Mouse (Mus musculus): ENCODE data around the gene Gsap. TPM values are rescaled to one million over a fixed set of nuclear protein-coding genes. Genes with fewer than 3 reads are reported as not detected.
"Not testable (repeated sequence)": the region's sequence is repeated elsewhere in the genome, so short reads cannot be mapped to it uniquely, and the experiment has no call there.

The Gsap gene
- total RNA-seq, 2 experiments from 2014 or later = 4.1 to 19.2 TPM

DNA sequence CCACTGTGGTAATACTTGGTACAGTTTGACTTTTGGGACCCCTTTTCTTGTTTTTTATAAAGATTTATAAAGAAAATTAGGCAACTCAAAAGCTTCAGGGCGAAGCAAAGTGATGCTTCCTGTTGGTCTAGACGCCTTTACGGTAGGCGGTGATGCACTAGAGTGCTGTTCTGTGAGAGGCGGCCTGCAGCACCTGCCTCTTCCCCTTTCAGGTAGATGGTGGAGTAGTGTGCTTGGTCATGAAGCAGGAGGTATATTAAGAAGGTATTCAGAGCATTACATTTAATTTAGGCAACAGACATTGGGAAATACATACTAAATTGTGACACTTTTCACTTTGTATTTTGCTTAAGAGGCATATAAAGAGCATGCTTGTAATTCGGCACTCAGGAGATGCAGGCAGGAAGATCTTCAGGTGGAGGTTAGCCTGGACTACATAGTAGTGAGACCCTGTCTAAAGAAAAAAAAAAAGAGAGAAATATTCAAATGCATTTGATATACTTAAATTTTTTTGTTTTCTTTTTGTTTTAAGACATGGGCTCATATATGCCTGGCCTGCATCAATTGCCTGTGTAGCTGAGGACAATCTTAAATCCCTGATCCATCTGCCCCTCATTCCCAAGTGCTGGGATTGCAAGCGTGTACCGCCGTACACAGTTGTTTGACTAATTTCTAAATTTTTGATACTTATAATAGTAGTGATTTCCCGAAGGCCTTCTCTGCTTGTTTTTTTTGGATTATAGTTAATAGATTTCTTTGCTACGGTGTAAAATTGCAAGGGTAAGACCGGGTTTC is 68.9 kb downstream of the Gsap start:
- no peak for ATAC-seq (replicated peaks; ENCODE audit: low FRiP score, poor library complexity, severe bottlenecking)

DNA sequence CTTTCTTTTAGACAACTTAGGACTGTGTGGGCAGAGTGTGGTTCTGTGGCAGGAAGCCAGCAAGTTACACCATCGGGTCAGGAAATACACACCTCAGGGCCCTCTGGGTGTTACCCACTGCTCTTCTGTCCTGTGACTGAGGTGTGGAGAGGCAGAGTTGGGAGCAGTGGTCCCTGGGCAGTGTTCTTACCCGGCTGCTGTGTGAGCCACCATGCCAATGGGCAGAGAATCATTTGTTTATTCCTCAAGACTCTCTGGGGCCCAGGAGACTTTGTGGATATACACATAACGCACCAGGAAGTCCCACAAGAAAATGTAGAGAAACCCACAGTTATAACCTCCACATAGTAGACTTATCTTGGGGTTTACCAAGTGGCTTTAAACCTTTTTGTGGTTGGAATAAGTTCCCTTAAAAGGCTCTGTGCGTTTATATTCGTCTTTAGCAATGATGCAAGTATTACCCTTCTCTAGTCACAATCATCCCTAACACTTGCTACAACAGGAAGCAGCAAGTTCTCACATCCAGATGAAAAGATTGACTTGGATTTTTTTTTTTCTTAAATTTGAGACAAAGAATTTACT is 69.6 kb downstream of the Gsap start:
- ATAC-seq (replicated peaks; ENCODE audit: low FRiP score, poor library complexity, severe bottlenecking) = no peak

GRCm38 (mm10) chr5:21257126-21257525 is 71.1 kb downstream of the Gsap start:
- ATAC-seq (replicated peaks; ENCODE audit: low FRiP score, poor library complexity, severe bottlenecking) = no peak

GRCm38 (mm10) chr5:21257806-21258205 is 71.8 kb downstream of the Gsap start:
- no peak for ATAC-seq (replicated peaks; ENCODE audit: low FRiP score, poor library complexity, severe bottlenecking)

DNA sequence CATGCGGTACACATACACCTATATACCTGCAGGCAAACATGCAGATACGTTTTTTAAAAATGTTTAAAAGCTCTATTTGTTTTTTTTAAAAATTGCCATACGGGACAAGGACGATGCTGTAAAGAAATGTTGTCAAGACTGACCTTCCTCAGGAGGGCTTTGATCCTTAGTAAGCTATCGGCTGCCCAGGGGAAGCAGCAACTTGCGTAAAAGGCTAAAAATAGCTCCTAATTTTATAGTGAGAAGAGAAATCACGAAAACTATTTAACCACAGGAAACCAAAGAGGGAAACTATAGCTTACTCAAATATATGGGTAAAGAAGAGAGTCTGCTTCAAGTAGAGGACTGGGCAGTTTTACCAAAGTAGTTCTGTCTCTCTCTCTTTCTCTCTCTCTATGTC is 74.7 kb downstream of the Gsap start:
- no peak for ATAC-seq (replicated peaks; ENCODE audit: low FRiP score, poor library complexity, severe bottlenecking)

DNA sequence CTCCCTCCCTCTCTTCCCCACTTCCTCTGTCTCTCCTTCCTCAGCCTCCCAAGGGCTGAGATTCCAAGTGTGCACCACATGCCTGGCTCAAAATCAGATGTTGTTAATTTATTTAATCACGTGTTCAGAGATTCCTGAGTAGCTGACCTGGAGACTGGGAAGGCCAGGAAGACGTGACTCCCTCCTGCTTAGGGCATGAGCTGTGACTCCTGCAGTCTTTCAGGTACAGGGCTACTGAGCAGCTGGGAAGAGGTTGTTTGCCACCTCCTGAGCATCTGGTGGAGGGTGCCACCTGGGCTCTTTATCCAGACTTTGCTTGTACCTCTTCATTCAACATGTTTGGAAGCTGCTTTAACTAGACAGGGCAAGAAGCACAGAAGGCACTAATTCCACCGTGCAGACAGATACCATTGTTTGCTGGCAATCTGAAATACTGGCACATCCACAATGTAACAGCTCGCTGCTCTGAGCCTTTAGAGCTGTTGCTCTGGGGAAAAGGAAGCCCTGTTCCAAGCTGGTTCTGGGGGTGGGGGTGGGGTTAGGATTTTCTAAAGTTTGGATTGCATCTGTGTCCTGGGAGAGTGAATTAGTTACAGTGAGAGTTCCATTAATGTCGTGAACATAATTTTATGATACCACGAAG is 75.3 kb downstream of the Gsap start:
- no peak for ATAC-seq (replicated peaks; ENCODE audit: low FRiP score, poor library complexity, severe bottlenecking)

DNA sequence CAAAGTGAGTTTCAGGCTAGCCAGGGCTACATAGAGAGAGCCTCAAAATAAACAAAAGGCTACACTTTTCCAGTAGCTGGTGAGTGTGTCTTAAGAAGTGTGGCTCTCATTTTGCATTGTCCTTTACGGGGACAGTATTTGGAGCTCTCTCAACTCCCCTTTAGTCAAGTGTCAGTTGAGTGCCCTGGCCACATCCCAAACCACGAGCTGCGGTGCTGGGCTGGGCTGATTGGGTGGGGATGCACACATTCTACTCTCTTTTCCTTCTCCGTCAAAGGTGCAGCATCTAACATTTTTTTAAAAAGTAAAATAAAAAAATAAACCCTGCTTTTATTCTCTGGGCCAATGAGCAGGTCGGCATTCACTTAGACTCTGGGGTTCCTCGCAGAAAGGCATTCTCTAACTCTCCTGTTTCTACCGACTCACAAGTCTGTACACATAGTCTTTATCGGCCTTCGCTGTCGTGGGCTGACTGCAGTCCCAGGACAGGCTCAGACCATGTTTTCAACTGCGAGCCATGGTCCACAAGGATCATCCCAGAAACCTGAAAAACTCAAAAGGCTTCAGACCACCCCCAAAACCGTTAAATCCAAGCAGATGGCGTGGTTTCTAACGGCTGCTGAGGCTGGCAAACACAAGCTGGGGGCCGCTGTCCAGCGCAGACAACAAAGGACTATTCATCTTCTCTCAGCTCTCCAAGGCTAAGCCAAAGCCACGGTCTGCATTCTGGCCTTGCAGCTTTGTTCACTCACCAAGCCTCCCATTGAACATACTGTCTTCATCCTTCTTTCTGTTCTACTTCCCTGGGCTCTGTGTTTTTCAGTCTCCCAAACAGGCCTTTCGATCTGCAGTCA is 77.4 kb downstream of the Gsap start:
- no peak for ATAC-seq (replicated peaks; ENCODE audit: low FRiP score, poor library complexity, severe bottlenecking)

DNA sequence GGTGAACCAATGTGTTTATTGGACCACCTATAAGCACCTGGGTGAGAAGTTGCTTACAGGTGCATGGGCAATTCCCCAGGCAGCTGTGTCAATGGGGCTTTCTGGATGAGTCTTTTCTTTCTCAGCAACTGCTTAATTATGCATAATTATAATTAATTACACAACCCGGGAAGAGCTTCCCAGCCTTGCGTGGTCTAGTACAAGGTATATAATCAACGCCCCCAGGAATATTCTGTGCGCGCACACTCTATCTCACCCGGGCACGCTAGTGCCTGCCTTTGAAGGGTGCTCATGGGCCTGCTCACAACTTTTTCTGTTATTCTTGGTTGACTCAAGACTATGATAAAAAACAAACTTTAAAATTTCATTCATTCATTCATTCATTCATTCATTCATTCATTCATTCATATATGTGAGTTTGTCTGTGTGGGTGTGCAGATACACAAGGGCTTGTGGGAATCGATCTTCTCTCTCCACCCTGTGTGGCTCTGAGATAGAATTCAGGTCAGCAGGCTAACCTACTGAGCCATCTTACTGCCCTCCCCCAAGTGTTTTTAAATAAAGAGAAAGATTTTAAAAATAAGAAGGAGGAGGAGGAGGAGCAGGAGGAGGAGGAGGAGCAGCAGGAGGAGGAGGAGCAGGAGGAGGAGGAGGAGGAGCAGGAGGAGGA is 78.4 kb downstream of the Gsap start:
- ATAC-seq (replicated peaks; ENCODE audit: low FRiP score, poor library complexity, severe bottlenecking) = no peak

DNA sequence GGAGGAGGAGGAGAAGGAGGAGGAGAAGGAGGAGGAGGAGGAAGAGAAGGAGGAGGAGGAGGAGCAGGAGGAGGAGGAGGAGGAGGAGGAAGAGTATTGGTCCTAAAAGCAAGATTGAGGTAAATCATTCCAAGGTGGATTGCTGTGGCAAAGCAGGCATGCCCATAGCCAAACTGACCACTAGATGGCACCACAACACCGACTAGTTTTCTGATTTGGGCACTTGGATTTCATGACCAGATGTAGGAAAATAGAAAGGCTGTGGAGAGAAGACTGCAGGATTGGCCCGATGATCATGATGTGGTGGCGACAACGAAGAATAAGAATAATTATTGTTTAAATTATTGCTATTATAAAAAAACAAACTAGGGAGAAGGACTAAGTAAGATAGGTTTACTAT is 79.0 kb downstream of the Gsap start:
- ATAC-seq (replicated peaks; ENCODE audit: low FRiP score, poor library complexity, severe bottlenecking) = no peak

- ATAC-seq (replicated peaks; ENCODE audit: low FRiP score, poor library complexity, severe bottlenecking) = no peak
Observed at GRCm38 (mm10) chr5:21267090-21267489, 81.0 kb downstream of the Gsap start.

GRCm38 (mm10) chr5:21269446-21269845 is 83.4 kb downstream of the Gsap start:
- ATAC-seq (replicated peaks; ENCODE audit: low FRiP score, poor library complexity, severe bottlenecking) = no peak

DNA sequence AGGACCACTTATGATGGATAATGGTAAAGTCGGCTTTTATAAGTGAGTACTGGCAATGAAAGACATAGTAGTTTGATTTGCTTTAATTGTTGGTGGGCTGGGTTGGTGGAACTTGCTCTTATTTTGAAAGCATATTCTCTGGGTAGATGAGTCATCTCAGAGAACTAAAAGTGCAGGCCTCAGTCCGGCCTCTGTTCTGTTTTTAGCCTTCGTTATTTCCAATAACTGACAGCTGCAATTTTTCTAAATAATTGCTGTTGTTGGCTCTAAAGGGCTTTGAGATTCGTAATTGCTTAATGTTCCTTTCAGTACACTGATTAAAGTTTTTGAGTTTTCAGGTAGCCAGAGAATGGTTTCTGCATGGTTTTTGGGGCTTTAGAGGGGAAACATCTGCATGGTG is 84.7 kb downstream of the Gsap start:
- no peak for ATAC-seq (replicated peaks; ENCODE audit: low FRiP score, poor library complexity, severe bottlenecking)

DNA sequence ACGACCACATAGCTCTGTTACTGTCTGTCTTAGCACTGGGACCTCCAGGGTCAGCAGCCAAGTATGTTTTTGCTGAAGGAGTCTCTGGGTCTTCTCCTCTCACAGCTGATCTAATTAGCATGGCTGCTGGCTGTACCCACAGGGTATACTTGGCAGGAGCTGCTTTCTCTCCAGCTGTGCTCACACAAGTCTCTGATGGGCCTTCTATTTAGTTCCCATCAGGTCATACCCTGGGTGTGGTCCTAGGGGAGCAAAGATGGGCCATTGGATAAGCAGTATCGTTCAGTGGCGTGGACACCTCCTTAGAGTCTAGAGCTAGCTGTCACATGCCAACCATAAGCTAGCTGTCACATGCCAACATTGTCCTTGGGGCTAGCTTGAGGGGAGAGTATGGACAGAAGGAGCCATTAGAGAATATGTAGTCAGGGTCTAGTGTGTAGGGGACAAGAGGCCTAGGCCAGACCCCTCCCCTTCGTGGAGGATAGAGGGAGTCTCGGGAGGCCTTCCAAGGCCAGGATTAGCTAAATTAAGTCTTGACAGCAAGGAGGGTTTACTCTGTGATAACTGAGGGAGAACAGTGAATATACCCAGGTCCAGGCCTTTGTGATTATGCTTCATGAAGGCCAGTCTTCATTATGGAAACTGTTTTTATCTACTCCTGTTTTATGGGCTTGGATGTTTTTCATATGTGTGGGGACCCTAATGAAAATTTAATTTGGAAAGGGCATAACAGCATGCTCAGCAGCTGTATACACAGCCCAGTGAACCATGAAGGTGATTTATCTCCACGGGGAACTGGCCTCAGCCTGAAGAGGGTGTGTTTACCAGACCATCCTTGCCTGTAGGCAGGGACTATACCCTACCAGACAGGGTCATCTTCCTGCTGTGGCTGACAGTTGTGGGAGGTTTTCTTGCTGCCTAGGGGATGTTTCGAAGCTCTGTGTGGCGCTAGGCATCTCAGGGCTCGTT is 85.6 kb downstream of the Gsap start:
- ATAC-seq (replicated peaks; ENCODE audit: low FRiP score, poor library complexity, severe bottlenecking) = no peak

DNA sequence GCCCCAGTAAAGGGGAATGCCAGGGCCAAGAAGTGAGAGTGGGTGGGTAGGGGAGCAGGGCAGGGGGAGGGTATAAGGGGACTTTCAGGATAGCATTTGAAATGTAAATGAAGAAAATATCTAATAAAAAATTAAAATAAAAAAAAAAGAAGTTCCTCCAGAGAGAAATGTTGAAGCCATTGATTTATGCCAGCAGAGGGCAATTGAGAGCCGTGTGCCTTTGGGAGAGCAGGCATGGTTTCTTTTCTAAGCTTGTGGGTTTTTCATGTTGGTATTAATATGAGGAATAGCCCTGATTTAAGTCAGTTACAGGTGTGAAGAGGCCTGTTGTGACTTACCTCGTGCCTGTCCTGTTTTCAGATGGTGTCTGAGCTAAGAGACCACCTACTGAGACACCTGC is 91.6 kb downstream of the Gsap start:
- not testable (repeated sequence) for ATAC-seq (replicated peaks; ENCODE audit: low FRiP score, poor library complexity, severe bottlenecking)

GRCm38 (mm10) chr5:21283356-21284062 is 97.5 kb downstream of the Gsap start:
- no peak for ATAC-seq (replicated peaks; ENCODE audit: low FRiP score, poor library complexity, severe bottlenecking)

DNA sequence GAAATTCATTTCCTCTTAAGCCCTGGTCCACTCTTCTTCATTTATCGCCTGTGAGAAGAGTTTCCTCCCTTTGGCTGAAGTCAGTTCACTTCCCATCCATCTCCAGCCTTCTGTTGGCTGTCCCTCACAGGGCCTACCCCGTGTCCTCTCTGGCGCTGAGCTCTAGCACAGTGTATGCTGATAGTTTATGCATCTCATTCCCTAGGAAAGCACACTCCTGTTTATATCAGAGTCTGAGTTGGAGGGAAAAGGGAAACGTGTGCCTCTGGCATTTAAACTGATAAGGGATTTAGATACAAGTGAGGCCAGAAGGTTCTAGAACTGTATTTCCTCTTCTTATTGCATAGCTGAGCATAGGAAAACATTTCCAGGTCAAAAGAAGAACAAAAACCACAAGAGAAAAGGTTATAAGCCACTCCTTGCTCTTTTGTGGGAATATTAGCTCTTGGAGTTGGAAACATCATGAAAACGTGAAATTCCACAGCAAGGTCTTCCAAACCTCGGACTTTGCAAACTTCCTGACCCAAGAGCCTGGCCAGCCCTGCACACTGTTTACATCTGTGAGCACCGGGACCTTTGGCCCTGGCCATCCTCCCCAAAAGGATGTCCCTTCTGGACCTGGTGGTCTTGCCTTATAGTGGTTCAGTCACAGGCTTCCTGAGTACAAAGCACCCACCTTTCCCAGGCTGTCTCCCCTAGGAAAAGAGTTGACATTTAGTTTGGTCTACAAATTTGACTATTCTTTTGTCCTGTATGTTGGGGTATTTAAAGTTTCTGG is 102.8 kb downstream of the Gsap start:
- ATAC-seq (replicated peaks; ENCODE audit: low FRiP score, poor library complexity, severe bottlenecking) = no peak

GRCm38 (mm10) chr5:21290594-21290993 is 104.5 kb downstream of the Gsap start:
- ATAC-seq (replicated peaks; ENCODE audit: low FRiP score, poor library complexity, severe bottlenecking) = no peak
